Mouse (Mus musculus) kidney, adult 2 months (tissue): ENCODE measurements around the gene Hes1. TPM values are rescaled to one million over a fixed set of nuclear protein-coding genes. Genes with fewer than 3 reads are reported as not detected.
A peak's percentile ranks its signal among the peaks of the same experiment; 100 is the strongest.

Experiments used
- DNase-seq: peaks from one replicate; pipeline ENCODE4 v3.0.0; 2021
- H3K27ac ChIP-seq: fragments of 200-500 bp; 2 replicates; pipeline ENCODE4 v1.5.1; 2012; ENCODE audit warnings: low read depth, low read length, control low read depth, inconsistent platforms; ENCODE audit not compliant: insufficient read depth
- H3K27me3 ChIP-seq: fragments of 200-500 bp; replicated peaks from 2 replicates; pipeline ENCODE4 v1.6.1; 2012; ENCODE audit warnings: mild to moderate bottlenecking, moderate library complexity, low read length, inconsistent platforms; ENCODE audit not compliant: control insufficient read depth, insufficient read depth
- H3K36me3 ChIP-seq: fragments of 200-500 bp; 2 replicates; pipeline ENCODE4 v1.6.1; 2012; ENCODE audit warnings: mild to moderate bottlenecking, moderate library complexity, low read length, inconsistent platforms; ENCODE audit not compliant: control insufficient read depth, insufficient read depth
- H3K4me1 ChIP-seq: fragments of 200-500 bp; 2 replicates; pipeline ENCODE4 v1.6.1; 2011; ENCODE audit warnings: low read length; ENCODE audit not compliant: control insufficient read depth, insufficient read depth
- H3K4me3 ChIP-seq: fragments of 200-500 bp; 2 replicates; pipeline ENCODE4 v1.5.1; 2011; ENCODE audit warnings: mild to moderate bottlenecking, low read depth, low read length, control low read depth; ENCODE audit not compliant: insufficient read depth
- CTCF ChIP-seq: fragments of 200-500 bp; conservative IDR thresholded peaks from 2 replicates; pipeline ENCODE4 v1.5.1; 2011; ENCODE audit warnings: low read depth, mild to moderate bottlenecking, control low read depth, low read length, moderate library complexity, mixed read lengths; ENCODE audit not compliant: insufficient read depth, insufficient read length
- POLR2A ChIP-seq: fragments of 200-500 bp; IDR thresholded peaks from one replicate; pipeline ENCODE4 v1.6.1; 2011; ENCODE audit warnings: low read depth, low read length, control low read depth
- WGBS: fragments of 180-500 bp; shearing (Covaris S2); methylation state at CpG from one replicate; pipeline ENCODE4 v1.1.7; 2018; 5-methylcytosine and 5-hydroxymethylcytosine counted together
- polyA plus RNA-seq: library from polyadenylated mRNA; depleted of rRNA; stranded (reverse); fragments of >200 nt; gene quantifications from 2 replicates; pipeline ENCODE4 v1.2.3, GENCODE M21; 2012

Hes1 gene
- polyA plus RNA-seq, 1 experiment: 54.4 TPM

- H3K4me3 ChIP-seq: no peak overlapping the region
- WGBS: 84% methylated on average over 9 of the region's 9 CpGs
- TF ChIP-seq POLR2A (no peak), CTCF (no peak)
- no peak overlapping the region for H3K27ac ChIP-seq
- no peaks in the 10 kb centered on the region for H3K27me3 ChIP-seq
- H3K4me1 ChIP-seq: no peaks in the 10 kb centered on the region
- DNase-seq: no peak
- H3K36me3 ChIP-seq: no peaks in the 10 kb centered on the region
These were observed 26.1 kb downstream of the Hes1 start for GRCm38 (mm10) chr16:30090200-30090865.

GRCm38 (mm10) chr16:30096050-30096449, 31.9 kb downstream of the Hes1 start:
- Histone ChIP-seq H3K36me3 (no peaks in the 10 kb centered on the region), H3K27ac (no peak overlapping the region), H3K27me3 (no peaks in the 10 kb centered on the region), H3K4me3 (no peak overlapping the region), H3K4me1 (no peaks in the 10 kb centered on the region)
- 85% methylated on average over 3 of the region's 3 CpGs for WGBS
- DNase-seq: no peak
- no peak for TF ChIP-seq POLR2A
- TF ChIP-seq CTCF: no peak

- Histone ChIP-seq H3K4me3 (no peak overlapping the region), H3K27ac (no peak overlapping the region), H3K4me1 (no peaks in the 10 kb centered on the region), H3K36me3 (no peaks in the 10 kb centered on the region), H3K27me3 (no peaks in the 10 kb centered on the region)
- TF ChIP-seq POLR2A (no peak), CTCF (no peak)
- DNase-seq: no peak
- WGBS: 50% methylated on average over 7 of the region's 7 CpGs
These were observed 32.3 kb downstream of the Hes1 start for GRCm38 (mm10) chr16:30096475-30096874.

GRCm38 (mm10) chr16:30099124-30099523, 34.9 kb downstream of the Hes1 start:
- Histone ChIP-seq H3K36me3 (no peaks in the 10 kb centered on the region), H3K4me3 (no peak overlapping the region), H3K27ac (no peak overlapping the region), H3K27me3 (no peaks in the 10 kb centered on the region), H3K4me1 (no peaks in the 10 kb centered on the region)
- no peak for DNase-seq
- 59% methylated on average over 5 of the region's 5 CpGs for WGBS
- TF ChIP-seq POLR2A: no peak
- no peak for TF ChIP-seq CTCF

- no peaks in the 10 kb centered on the region for H3K36me3 ChIP-seq
- no peak overlapping the region for H3K4me3 ChIP-seq
- no peak overlapping the region for H3K27ac ChIP-seq
- 21% methylated on average over 10 of the region's 10 CpGs for WGBS
- TF ChIP-seq POLR2A (no peak), CTCF (no peak)
- no peaks in the 10 kb centered on the region for H3K27me3 ChIP-seq
- H3K4me1 ChIP-seq: no peaks in the 10 kb centered on the region
- DNase-seq: peak; percentile 34
These were observed 38.1 kb downstream of the Hes1 start for GRCm38 (mm10) chr16:30102149-30102915.

GRCm38 (mm10) chr16:30102982-30103381, 38.8 kb downstream of the Hes1 start:
- Histone ChIP-seq H3K27ac (no peak overlapping the region), H3K4me1 (no peaks in the 10 kb centered on the region), H3K36me3 (no peaks in the 10 kb centered on the region), H3K27me3 (no peaks in the 10 kb centered on the region), H3K4me3 (no peak overlapping the region)
- DNase-seq: peak; percentile 56
- 17% methylated on average over 3 of the region's 3 CpGs for WGBS
- TF ChIP-seq CTCF (no peak), POLR2A (no peak)

GRCm38 (mm10) chr16:30103495-30103894, 39.3 kb downstream of the Hes1 start:
- no peak for DNase-seq
- TF ChIP-seq POLR2A (no peak), CTCF (no peak)
- Histone ChIP-seq H3K27me3 (no peaks in the 10 kb centered on the region), H3K4me1 (no peaks in the 10 kb centered on the region), H3K27ac (no peak overlapping the region), H3K36me3 (no peaks in the 10 kb centered on the region), H3K4me3 (no peak overlapping the region)
- 50% methylated on average over 6 of the region's 6 CpGs for WGBS
